Mouse (Mus musculus) ES-E14 (cell line): ENCODE measurements at regions not wholly inside any gene's neighbourhood (a gene's known extent, or its start where the extent isn't known, plus 50 kb on each side); places are given as distances from the start of the nearest gene placed in this dataset.

ENCODE experiments used
- CHD2 ChIP-seq: IDR thresholded peaks from 2 replicates; pipeline ENCODE4 v1.6.1; 2014; ENCODE audit warnings: mild to moderate bottlenecking, low read depth, low read length, inconsistent platforms
- HCFC1 ChIP-seq: IDR thresholded peaks from 2 replicates; pipeline ENCODE4 v1.6.1; 2012; ENCODE audit warnings: low read length, inconsistent platforms, borderline replicate concordance; ENCODE audit not compliant: insufficient read depth
- MAFK ChIP-seq: IDR thresholded peaks from 2 replicates; pipeline ENCODE4 v1.6.1; 2014; ENCODE audit warnings: mild to moderate bottlenecking, low read depth, low read length, inconsistent platforms; ENCODE audit not compliant: insufficient read depth
- ZC3H11A ChIP-seq: IDR thresholded peaks from 2 replicates; pipeline ENCODE4 v1.6.1; 2012; ENCODE audit warnings: low read depth, mild to moderate bottlenecking, inconsistent platforms, low read length, borderline replicate concordance
- ZNF384 ChIP-seq: IDR thresholded peaks from 2 replicates; pipeline ENCODE4 v1.6.1; 2012; ENCODE audit warnings: low read depth, low read length, inconsistent platforms

GRCm38 (mm10) chr1:166811341-166812071 is 129.9 kb upstream of the Fmo9 start:
- TF ChIP-seq CHD2 (no peak), ZNF384 (no peak), ZC3H11A (no peak), HCFC1 (no peak), MAFK (no peak)
